Mouse (Mus musculus) hindbrain, embryonic 10.5 days (tissue): Measurements from ENCODE around the gene Bcar1. TPM values are rescaled to one million over a fixed set of nuclear protein-coding genes. Genes with fewer than 3 reads are reported as not detected.

Source experiments
- DNase-seq: peaks from one replicate; pipeline ENCODE4 v3.0.0-alpha.2; 2017; ENCODE audit warnings: low spot score
- H3K27ac ChIP-seq: fragments of 300-500 bp; sonication (generic); 2 replicates; pipeline ENCODE4 v1.5.1; 2016; ENCODE audit warnings: mild to moderate bottlenecking, moderate library complexity
- H3K27me3 ChIP-seq: fragments of 300-500 bp; sonication (generic); 2 replicates; pipeline ENCODE4 v1.6.1; 2016; ENCODE audit warnings: mild to moderate bottlenecking; ENCODE audit not compliant: poor library complexity, insufficient read depth, severe bottlenecking
- H3K36me3 ChIP-seq: fragments of 300-500 bp; sonication (generic); 2 replicates; pipeline ENCODE4 v1.6.1; 2016; ENCODE audit warnings: mild to moderate bottlenecking, moderate library complexity
- H3K4me1 ChIP-seq: fragments of 300-500 bp; sonication (generic); replicated peaks from 2 replicates; pipeline ENCODE4 v1.6.1; 2016; ENCODE audit warnings: mild to moderate bottlenecking
- H3K4me3 ChIP-seq: fragments of 300-500 bp; sonication (generic); 2 replicates; pipeline ENCODE4 v1.5.1; 2016; ENCODE audit warnings: mild to moderate bottlenecking, moderate library complexity
- H3K9me3 ChIP-seq: fragments of 300-500 bp; sonication (generic); 2 replicates; pipeline ENCODE4 v1.6.1; 2016; ENCODE audit warnings: mild to moderate bottlenecking, moderate library complexity
- WGBS: fragments of 180-500 bp; shearing (Covaris S2); methylation state at CpG from one replicate; pipeline ENCODE4 v1.1.7; 2016; 5-methylcytosine and 5-hydroxymethylcytosine counted together
- polyA plus RNA-seq: library from polyadenylated mRNA; unstranded; fragments of >200 nt; fragmentation: Nextera tagmentation; extraction: Ambion mirVana; gene quantifications from 2 replicates; pipeline ENCODE4 v1.2.1, GENCODE M21; 2016

Bcar1 gene
- polyA plus RNA-seq, 1 experiment from 2014 or later: 63.9 TPM

DNA sequence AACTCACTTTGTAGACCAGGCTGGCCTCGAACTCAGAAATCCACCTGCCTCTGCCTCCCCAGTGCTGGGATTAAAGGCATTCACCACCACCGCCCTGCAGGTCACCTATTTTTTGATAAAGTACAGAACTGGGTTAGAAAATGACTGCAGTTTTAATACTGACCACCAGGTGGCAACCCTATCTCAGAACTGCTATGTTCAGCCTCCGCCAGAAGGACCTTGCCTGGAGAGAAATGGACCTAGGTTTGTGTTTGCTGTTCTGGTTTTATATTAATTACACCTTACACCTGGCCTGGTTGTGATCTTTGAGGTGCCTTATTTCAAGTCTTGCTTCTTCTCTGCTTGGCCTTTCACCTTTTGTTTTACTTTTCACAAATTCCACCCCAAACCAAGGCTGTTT, 65.5 kb downstream of the Bcar1 start:
- Histone ChIP-seq H3K27me3 (no peaks in the 10 kb centered on the region), H3K4me3 (no peak overlapping the region), H3K27ac (no peak overlapping the region), H3K4me1 (0 out of 2 replicates have a peak, but pooled peaks cover 3% of the 10 kb centered on the region), H3K9me3 (peaks cover 10% of the 10 kb centered on the region), H3K36me3 (no peaks in the 10 kb centered on the region)
- peak; percentile 43 for DNase-seq
- WGBS: 38% methylated on average over 3 of the region's 3 CpGs

DNA sequence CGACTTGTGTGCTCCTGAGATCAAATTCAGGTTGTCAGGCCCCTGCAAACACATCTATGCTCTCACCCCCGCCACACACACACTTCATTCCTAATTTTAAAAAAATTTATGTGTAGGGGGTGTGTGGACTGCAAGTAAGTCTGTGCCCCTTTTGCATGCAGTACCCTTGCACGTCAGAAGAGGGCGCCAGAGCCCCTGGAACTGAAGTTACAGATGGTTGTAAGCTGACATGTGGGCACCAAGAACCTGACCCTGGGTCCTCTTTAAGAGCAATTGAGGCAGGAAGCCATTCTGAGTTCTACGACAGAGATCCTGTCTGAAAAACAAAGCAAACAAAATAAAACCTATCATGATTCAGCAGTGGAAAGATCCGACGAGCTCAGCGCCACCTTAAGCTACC, 67.4 kb downstream of the Bcar1 start:
- DNase-seq: no peak
- Histone ChIP-seq H3K27me3 (no peaks in the 10 kb centered on the region), H3K4me1 (0 out of 2 replicates have a peak, but pooled peaks cover 3% of the 10 kb centered on the region), H3K9me3 (peaks cover 10% of the 10 kb centered on the region), H3K36me3 (peaks cover 13% of the 10 kb centered on the region), H3K4me3 (no peak overlapping the region), H3K27ac (no peak overlapping the region)
- WGBS: 77% methylated on average over 8 of the region's 8 CpGs

DNA sequence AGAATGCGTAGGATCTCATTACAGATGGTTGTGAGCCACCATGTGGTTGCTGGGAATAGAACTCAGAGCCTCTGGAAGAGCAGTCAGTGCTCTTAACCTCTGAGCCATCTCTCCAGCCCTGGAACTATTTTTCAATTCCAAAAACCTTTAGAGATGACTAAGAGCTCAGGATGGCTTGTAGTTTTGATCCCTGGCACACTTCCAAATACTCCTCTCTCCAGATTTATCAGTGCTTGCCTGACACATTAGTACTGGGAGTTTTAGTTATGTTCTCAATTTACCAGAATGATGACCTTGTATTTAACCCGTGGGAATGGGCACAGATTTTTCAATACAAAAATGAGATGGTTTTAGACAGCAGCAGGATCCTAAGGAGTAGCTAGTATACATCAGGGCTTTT, 76.9 kb downstream of the Bcar1 start:
- WGBS: 87% methylated on average over 2 of the region's 2 CpGs
- Histone ChIP-seq H3K36me3 (peaks cover 58% of the 10 kb centered on the region), H3K4me1 (no peaks in the 10 kb centered on the region), H3K27ac (no peak overlapping the region), H3K27me3 (no peaks in the 10 kb centered on the region), H3K4me3 (no peak overlapping the region), H3K9me3 (peaks cover 5% of the 10 kb centered on the region; the same call in 1 of the 2 replicates)
- DNase-seq: no peak

DNA sequence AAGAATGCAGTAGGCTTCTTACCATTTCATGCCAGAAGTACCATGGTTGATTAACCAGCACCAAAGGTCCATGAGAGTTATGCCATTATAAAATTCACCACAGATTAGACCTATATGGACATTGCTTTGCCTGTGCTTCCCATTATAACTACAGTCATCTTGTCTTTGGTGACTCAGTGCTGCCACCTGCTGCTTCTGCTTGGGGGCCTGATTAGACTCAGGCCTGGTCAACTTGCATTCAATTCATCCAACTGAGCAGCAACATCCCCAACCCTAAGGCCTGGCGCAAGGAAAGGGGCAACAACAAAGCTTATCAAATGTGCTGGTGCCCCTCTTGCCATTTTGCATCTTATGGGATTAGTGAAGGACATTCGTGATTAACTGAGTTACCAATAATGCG, 81.1 kb downstream of the Bcar1 start:
- Histone ChIP-seq H3K4me3 (no peak overlapping the region), H3K36me3 (peaks cover 43% of the 10 kb centered on the region), H3K4me1 (peaks cover 3% of the 10 kb centered on the region; the same call in 1 of the 2 replicates), H3K9me3 (no peaks in the 10 kb centered on the region), H3K27me3 (no peaks in the 10 kb centered on the region), H3K27ac (no peak overlapping the region)
- peak; percentile 66 for DNase-seq
- WGBS: 88% methylated on average over 3 of the region's 3 CpGs

Other genes with a start within 250 kb of the Bcar1 start
- gene Wdr59, start 221.7 kb downstream of the Bcar1 start, polyA plus RNA-seq: 3.8 and 4.8 TPM in 2 replicates
- 29.9 and 52.5 TPM in 2 replicates for gene Znrf1, start 207.7 kb downstream of the Bcar1 start, polyA plus RNA-seq
- 0.24 and 0.26 TPM in 2 replicates for gene Ldhd, start 113.4 kb downstream of the Bcar1 start, polyA plus RNA-seq
- 20.2 and 23.8 TPM in 2 replicates for gene Zfp1, start 100.4 kb downstream of the Bcar1 start, polyA plus RNA-seq
- gene Ctrb1, start 52.8 kb downstream of the Bcar1 start, polyA plus RNA-seq: not detected in 2 replicates
- gene Cfdp1, start 110.5 kb upstream of the Bcar1 start, polyA plus RNA-seq: 171 and 215 TPM in 2 replicates
- gene Tmem170, start 132.9 kb upstream of the Bcar1 start, polyA plus RNA-seq: 8.4 and 10.7 TPM in 2 replicates
- 4.6 and 4.9 TPM in 2 replicates for gene Chst5, start 166.6 kb upstream of the Bcar1 start, polyA plus RNA-seq
- 24.4 and 27.4 TPM in 2 replicates for gene Tmem231, start 190.1 kb upstream of the Bcar1 start, polyA plus RNA-seq
- 235 and 314 TPM in 2 replicates for gene Gabarapl2, start 196.9 kb upstream of the Bcar1 start, polyA plus RNA-seq
- gene Adat1, start 248.5 kb upstream of the Bcar1 start, polyA plus RNA-seq: 12.1 and 15.5 TPM in 2 replicates